Mouse (Mus musculus) thymus, postnatal 4 days (tissue): ENCODE results near the gene Notch4.

Experiments used
- DNase-seq: peaks from one replicate; pipeline ENCODE4 v3.0.0; 2021

Notch4 gene

DNA sequence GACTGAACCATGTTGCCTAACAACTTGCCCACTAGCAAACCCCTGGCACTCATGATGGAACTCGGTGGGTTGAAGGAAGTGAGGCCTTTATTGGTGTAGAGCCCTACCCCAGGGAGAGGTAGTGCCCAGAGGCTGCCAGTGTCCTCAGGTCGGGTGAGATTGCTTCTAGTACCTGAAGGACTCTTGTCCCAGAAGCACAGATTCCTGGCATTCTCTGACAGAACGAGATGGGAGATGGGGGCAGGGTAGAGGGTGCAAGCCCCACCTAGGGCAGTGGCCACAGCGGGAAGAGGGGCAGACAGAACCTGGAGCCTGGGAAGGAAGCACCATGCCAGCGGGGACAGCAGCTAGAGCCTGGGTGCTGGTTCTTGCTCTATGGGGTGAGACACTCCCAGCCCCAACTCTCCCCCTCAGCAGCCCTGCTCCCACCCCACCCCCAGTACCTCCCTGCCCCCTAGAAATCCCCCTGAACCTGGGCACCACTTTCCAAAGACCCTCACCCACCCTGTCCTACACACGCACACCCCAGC is 33.6 kb downstream of the Notch4 start, which contains the start of gene Ager:
Gene Ager (plus strand): TSS at position 297 of the 530 bp plus-strand sequence.
- DNase-seq: peak; percentile 19

DNA sequence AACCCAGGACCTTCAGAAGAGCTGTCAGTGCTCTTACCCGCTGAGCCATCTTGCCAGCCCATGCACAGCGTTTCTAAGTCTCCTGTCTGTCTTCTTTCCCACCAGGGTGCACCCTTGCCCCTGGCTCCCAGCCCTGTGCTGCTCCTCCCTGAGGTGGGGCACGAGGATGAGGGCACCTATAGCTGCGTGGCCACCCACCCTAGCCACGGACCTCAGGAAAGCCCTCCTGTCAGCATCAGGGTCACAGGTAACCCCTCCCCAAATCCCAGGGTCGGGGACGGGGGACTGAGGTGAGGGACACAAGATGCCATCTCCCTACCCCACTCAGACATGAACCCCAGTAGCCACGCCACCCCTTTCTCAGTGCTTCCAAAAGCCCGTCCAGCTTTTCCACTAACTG is 35.8 kb downstream of the Notch4 start:
- DNase-seq: peak; percentile 17

DNA sequence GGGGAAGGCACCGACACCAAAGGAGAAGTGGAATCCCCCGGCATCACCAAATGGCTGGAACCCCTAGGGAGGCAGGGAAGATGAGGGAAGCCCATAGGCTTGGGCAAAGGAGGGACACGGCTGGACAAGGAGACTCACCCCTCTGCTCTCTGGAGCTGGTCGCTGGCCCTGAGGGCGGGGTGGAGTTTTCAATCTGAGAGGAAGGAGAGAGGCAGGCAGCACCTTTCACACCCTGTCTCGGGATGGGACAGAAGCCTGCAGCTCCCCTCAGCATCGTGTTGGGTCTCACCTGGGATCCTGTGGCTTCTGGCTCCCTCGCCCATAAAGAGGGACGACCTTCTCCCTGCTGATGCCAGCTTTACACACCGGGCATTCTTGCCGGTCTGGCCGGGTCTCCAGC is 37.7 kb downstream of the Notch4 start:
- peak; percentile 22 for DNase-seq

DNA sequence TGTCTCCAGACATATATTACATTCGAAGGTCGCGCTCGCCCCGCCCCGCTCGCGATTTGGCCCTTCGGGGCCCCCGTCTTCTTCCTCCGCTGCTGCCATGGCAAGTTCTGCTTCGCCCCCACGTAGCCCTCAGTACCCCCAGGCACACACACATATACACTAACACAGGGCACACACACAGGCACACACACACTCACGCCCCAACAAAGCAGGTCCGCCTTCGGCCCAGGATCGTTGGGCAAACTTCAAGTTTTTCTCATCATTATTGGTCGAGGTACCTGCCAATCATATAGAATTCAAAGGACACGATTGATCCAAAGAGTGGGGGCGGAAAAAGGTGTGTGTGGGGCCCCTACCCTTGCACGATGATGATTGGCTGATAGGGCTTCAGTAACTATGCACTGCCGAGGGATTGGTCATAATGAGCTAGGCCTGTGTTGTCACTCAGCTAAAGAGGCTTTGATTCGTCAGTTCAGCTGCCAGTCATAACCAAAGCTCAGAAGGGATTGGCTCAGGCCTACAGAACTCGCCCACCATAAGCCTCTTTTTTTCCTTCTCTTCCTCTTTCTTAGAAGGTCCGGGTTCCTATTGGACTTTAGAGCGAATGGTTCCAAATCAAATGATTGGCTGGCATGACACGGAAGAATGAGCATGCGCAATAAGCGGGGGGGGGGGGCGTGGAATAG is 39.5 kb downstream of the Notch4 start, which contains the start of gene Rnf5:
Gene Rnf5 (minus strand): TSS at position 316 of the 686 bp plus-strand sequence.
- DNase-seq: peak; percentile 96

DNA sequence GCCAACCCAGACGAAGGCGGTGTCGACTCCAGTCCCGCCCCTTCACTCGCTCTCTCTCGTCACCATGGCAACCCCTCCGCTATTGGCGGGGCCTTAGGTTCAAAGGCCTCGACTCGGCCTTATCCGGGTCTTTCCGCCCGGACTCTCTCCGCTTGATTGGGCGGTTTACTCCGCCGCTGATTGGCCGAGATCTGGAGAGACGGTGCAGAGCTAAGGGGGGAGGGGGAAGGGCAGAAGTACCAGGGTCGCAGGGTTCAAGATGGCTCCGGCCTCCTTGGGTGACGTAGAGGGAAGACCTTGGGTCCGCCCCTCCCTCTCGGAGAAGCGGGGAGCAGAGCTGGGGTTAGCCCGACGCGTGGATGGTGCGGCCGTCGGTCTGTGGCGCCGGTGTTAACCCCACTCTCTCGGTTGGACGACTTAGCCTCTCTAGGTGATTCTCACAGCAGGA is 40.0 kb downstream of the Notch4 start, which contains the start of gene Agpat1:
Gene Agpat1 (plus strand): TSS at position 202 of the 448 bp plus-strand sequence.
- peak; percentile 98 for DNase-seq

DNA sequence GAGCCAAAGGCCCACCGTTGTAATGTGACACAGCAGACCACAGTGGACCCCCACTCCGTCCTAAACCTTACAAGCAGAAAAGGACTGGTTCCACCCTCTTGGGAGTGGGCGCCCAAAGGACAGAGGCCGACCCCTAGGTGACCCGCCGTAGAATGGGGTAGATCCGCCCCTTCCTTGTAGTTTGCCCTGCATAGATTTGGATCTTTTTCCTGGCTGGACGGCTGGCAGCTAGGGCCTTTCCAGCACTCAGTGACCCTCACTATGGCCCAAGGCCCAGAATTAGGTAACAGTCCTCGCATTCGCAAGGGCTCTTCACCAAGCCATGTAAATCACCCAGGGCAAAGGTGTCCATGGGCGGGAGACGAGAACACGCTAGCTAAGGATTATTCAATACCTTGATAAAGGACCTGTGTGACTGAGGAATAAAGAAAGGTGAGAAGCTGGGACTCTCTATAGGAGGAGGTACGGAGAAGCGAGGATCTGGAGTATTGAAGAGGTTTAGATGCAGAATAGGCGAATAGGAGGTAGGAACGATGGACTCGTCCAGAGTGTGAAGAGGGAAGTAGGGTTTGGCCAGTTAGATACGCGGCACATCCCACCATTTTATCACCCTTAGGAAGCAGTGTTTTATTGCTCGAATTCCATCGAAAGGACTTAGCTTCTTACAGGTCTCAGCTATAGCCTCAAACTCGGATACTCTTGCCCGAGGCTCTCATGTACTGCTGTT is 40.6 kb downstream of the Notch4 start:
- DNase-seq: no peak

DNA sequence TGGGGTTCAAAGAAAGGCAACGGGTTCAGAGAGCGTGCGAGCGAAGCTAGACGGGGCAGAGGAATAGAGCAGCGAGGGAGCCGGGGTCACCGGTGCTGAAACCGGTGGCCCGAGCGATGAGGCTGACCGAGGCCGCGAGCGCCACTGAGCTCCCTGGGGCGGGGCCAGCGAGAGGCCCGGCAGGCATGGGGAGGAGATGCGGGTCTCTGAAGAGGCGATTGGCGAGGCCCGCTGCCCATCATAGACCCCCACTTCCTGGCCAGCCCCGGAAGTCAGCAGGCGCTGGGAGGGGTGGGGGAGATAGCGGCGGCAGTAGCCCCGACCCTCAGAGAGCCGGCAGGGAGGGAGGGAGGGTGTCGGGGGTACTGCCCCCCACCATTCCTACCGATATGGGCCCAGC is 41.5 kb downstream of the Notch4 start:
- peak; percentile 96 for DNase-seq

DNA sequence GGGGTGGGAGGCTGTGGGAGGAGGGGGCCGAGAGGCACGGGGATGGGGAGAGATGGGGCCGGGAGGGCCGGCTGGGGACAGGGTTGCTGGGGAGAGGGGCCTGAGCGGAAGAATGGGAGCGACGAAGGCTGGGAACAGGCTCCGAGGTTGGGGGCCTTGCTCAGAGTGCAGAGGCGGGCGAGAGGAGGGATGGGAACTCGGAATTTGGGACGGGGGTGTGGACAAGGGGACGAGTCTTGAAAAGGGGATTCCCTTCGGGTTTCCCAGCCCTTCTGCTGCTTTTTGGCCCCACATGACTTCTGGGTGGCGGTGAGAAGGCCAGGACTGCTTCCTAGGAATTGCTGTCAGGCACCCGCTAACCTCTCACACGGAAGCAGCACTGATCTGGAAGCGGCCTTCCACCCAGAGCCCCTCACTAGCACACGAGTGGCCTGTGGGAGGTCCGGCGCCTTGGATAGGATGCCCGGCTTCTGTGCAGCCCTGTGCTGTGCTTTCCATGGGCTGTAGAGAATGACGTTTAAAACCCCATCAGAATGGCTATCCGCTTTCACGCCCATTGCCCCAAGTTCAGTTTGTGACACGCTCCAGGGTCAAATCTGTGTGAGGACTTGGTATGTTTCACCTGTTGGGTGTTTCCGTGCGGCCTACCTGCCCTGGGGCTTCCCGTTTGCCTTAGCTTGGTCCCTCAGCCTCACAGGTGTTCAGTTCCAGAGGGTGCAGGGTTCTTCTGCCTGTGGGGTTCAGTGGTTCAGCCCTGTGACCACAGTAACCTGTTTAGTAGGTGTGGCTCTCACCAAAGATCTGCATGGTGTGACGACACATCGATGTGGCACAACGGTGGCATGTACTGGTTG is 42.3 kb downstream of the Notch4 start:
- no peak for DNase-seq

DNA sequence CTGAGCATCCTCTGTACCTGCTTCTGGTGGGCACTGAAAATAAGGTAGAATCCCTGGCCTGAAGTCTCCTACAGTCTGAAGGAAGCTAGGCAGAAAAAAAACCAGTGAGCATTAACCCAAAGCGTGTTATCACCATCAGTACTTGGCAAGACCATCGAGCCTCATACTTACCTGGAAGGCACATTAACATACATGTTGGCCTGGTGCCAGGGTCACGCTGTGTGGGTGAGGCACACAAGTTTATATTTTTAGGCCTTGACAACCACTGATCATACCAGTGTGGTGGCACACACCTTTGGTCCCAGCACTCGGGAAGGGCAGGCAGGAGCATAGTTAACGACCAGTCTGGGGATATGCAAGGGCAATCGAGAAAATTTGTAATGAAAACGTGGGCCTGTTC is 43.9 kb downstream of the Notch4 start:
- no peak for DNase-seq

DNA sequence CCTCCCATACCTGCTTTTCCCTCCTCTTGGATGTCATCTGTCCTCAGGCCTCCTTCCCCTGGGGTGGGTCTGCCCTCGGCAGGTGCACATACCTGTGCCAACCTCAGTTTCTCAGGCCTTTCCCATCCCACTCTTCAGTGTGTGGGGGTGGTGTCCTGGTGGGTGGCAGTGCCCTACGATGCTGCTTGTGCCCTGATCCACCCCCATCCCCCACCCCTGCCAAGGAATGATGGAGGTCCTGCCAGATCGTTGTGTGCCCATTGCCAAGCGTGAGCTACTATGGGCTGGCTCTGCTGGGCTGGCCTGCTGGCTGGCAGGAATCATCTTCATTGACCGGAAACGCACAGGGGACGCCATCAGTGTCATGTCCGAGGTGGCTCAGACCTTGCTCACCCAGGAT is 47.0 kb downstream of the Notch4 start:
- no peak for DNase-seq

DNA sequence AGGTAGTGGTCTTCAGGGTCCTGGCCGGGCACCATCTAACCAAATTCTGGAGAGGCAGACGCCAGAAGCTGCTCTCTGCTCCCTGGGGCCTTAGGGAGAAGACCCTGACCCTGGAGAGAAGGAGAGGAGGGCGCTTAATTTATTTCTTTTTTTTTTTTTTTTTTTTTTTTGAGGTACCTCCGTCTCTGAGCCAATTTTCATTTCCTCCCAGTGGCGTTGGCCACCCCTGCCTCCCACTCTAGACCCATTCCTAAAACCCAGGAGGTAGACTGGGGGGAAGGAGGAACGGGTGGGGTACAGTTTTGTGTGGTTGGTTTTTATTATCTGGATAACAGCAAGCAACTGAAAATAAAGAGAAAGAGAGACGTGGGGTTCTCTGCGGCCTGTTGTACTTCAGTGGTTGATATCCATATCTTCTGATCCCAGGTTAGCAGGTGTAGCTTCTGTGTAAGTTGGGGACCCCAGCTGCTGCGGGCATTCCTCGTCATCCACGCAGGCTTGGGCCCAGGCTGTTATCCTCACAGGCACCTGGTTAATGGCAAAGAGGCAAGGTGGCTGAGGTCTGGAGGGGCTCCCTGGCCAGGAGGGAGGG is 49.1 kb downstream of the Notch4 start:
- DNase-seq: no peak

DNA sequence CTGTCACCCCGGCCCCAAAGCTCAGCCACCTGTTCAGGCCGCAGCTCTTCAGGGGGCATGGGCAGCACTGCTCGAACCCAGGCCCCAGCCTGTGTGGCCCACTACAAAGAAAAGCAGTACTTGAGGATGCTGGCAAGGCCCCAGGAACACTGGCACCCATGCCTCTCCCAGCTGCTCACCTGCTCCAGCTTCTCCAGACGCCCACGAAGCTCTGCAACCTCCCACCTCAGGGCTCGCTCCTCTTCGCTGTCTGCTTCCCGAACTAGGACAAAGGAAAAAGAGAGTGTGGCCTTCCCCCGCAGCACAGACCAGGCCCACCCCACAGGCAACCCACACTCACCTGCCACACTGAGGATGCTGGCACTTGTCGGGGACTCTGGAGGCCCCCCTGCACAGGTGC is 49.8 kb downstream of the Notch4 start:
- no peak for DNase-seq

DNA sequence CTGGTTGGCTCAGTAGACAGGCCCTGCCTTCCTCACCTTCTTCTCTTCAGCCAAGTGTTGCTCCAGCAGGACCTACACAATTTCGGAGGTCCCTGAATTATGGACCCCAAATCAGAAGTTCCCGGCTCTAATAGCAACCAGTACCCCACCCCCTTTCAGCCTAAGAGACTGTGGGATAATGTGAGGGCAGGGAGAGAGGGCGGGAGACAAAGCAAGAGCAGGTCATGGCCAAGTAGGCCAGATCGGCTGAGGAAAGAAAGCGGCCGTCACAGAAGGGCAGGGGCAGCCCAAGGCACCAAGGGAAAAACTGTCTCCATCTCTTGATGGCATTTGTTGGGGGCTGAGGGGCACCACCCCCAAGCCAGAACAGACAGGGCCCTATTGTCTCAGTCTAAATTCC is 51.8 kb downstream of the Notch4 start, which contains the start of gene Egfl8:
Gene Egfl8 (minus strand): TSS at position 101 of the 400 bp plus-strand sequence.
- DNase-seq: no peak

DNA sequence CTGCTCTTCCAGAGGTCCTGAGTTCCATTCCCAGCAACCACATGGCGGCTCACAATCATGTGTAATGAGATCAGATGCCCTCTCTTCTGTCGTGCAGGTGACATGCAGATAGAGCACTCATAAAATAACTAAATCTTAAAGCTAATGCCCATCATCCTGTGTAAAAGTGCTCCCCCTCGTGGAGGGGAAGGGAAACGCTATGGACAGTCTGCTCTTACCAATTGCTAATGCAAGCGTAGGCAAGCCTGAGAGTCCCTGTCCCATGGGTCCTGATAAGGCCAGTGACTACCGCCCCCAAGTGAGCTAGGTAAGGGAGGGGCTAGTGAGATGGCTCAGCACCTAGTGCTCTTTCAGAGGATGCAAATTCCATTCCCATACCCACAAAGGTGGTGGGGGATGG is 54.9 kb downstream of the Notch4 start:
- DNase-seq: peak; percentile 86

DNA sequence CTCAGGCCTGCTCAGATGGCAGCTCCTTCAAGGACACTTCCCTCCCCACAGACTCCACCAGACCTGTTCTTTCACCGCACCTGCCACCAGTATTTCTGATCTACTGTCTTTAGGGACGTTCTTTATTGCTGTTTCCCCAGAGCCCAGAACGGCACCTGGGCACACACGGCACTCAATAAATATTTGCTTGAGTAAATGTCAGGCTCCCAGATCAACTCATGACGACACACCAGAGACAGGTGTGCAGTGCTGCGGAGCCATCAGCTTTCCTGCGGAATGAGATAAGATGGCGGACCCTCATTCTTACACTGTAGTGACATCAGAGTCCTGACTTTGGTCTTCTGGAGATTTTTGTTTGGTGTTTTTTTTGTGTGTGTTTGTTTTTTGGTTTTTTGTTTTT is 56.9 kb downstream of the Notch4 start:
- DNase-seq: no peak

DNA sequence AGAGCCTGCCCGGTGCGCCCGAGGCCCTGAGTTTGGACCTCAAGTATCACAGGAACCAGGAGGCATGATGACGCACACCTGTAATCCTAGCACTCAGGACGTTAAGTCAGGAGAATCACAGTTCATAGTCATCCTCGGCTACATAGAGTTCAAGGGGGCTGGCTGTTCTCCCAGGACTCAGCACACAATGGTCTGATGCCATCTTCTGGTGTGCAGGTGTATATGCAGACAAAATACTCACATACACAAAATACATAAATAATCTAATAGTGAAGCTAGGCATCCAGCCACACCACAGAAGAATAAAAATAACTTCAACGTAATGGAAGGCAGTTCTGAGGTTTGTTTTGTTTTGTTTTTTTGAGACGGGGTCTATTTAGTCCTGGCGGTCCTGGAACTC is 59.1 kb downstream of the Notch4 start:
- no peak for DNase-seq

DNA sequence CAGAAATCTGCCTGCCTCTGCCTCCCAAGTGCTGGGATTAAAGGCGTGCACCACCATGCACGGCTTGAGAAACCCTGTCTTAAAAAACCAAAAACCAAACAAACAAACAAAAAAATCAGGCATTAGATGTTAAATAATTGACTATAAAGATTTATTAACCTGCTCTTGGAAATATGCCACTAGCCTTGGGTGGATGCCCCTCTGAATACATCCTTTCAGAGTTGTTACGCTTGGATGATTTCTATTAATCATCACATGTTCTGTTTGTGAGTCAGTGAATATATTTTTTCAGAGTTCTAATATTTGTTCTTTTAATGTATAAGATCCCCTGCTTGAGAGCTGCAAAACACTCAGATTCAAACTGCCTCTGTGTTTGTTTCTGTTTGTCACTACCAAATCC is 60.9 kb downstream of the Notch4 start:
- no peak for DNase-seq

DNA sequence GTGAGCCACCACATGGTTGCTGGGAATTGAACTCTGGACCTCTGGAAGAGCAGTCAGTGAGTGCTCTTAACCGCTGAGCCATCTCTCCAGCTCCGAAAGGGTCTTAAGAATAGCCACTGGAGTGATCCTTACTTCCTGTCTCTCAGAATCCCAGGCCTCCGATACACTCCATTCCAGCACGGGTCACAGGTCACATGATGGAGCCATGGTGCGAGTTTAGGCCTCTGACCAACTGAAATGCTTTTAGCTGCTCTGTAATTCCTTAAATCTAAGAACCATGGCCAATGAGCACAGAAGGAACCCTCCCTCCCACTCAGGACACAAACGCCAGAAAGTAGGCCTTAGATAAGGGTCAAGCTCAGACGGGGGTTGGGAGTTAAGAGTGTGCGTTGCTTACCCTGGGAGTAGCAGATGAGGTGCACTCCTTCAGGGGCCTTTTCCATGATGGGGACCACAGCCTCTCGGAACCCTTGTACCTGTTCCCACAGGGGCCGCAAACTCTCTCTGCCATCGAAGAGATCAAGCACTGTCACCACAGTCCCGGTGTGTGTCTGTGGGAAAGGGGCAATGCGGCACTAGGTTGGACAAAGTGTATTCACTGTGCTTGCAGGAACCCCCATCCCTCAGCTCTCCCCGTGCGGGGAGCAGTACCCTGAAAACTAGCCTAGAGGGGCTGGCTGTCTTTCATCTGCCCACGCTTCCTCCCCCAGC is 62.1 kb downstream of the Notch4 start:
- DNase-seq: no peak

DNA sequence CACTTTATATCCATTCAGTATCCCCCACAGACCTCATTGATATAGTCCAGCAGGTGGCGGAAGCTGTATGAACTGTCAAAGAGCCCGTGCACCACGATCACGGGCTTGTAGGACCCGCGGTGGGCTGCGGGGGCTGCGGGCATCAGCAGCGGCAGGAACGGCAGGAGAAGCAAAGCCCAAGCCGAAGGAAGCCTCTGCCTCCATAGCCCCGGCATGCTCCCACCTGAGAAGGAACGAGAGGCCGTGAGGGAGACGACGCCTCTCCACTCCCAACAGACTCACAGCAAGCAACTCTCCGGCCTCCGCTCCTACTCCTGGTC is 62.7 kb downstream of the Notch4 start:
- DNase-seq: peak; percentile 68

DNA sequence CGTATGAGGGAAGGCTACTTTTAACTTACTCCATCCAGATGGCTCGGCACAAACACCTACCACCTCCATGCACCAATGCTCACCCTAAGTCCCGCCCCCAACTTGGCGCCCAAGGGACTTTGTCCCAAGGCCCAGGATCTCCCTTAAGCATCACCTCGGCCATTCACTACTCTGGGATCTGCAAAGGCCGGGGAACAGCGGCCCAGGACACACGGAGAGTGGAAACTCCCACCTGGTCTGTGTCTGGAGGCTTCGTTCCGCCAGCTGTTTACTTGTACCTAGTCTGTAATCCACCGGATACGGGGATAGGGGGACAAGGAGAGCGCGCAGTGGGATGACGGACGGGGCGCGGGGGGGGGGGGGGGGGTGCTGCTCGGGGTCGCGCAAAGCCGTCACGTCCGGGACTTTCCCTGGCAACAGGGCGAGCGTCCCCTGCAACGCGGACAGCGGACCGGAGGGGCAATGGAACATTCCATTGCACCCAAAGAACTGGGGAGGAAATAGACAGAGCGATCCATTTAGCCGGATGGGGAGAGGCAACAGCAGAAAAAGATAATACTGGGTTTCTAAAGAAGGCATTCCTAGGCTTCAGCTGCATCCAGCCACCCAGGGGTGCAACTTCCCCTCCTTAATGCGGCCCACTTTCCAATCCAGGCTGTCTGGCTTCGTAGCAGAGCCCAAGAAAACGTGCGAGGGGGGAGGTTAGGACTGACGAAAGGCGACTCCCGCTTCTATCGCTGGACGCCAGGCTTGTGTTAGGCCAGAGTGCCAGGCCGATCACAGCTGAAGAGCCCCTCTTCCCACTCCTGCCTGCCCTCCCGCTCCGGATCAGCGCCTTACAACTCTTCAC is 63.2 kb downstream of the Notch4 start:
- peak; percentile 86 for DNase-seq
